Mouse (Mus musculus): ENCODE data around the gene Ugt1a1.
"Not testable (repeated sequence)": the region's sequence is repeated elsewhere in the genome, so short reads cannot be mapped to it uniquely, and the experiment has no call there.

Gene Ugt1a1

GRCm38 (mm10) chr1:88218591-88218990 lies 6.8 kb downstream of the Ugt1a1 start:
- no peak for DNase-seq (ENCODE audit: low spot score)

GRCm38 (mm10) chr1:88219054-88219453 lies 7.3 kb downstream of the Ugt1a1 start:
- no peak for DNase-seq (ENCODE audit: low spot score)

- no peak for DNase-seq (ENCODE audit: low spot score)
Observed at GRCm38 (mm10) chr1:88220336-88220735, 8.6 kb downstream of the Ugt1a1 start.

- no peak for DNase-seq (ENCODE audit: low spot score)
Observed at GRCm38 (mm10) chr1:88222216-88222615, 10.5 kb downstream of the Ugt1a1 start.

- DNase-seq (ENCODE audit: low spot score) = not testable (repeated sequence)
Observed at GRCm38 (mm10) chr1:88223011-88223515, 11.3 kb downstream of the Ugt1a1 start.

- no peak for DNase-seq (ENCODE audit: low spot score)
Observed at GRCm38 (mm10) chr1:88223591-88223990, 11.8 kb downstream of the Ugt1a1 start.

GRCm38 (mm10) chr1:88224029-88224776 lies 12.4 kb downstream of the Ugt1a1 start:
- DNase-seq (ENCODE audit: low spot score) = peak; percentile 56

GRCm38 (mm10) chr1:88225301-88225700 lies 13.5 kb downstream of the Ugt1a1 start:
- not testable (repeated sequence) for DNase-seq (ENCODE audit: low spot score)

GRCm38 (mm10) chr1:88225741-88226140 lies 14.0 kb downstream of the Ugt1a1 start:
- no peak for DNase-seq (ENCODE audit: low spot score)

GRCm38 (mm10) chr1:88226670-88227379 lies 15.1 kb downstream of the Ugt1a1 start, which contains the start of gene Mroh2a:
TSS of gene Mroh2a (plus strand) at chr1:88226986.
- no peak for DNase-seq (ENCODE audit: low spot score)

- no peak for DNase-seq (ENCODE audit: low spot score)
Observed at GRCm38 (mm10) chr1:88227482-88227881, 15.7 kb downstream of the Ugt1a1 start.

GRCm38 (mm10) chr1:88228121-88228520 lies 16.4 kb downstream of the Ugt1a1 start:
- peak; percentile 21 for DNase-seq (ENCODE audit: low spot score)

GRCm38 (mm10) chr1:88229566-88229965 lies 17.8 kb downstream of the Ugt1a1 start:
- no peak for DNase-seq (ENCODE audit: low spot score)

- peak; percentile 6 for DNase-seq (ENCODE audit: low spot score)
Observed at GRCm38 (mm10) chr1:88229986-88230385, 18.2 kb downstream of the Ugt1a1 start.

GRCm38 (mm10) chr1:88230421-88230820 lies 18.7 kb downstream of the Ugt1a1 start:
- peak; percentile 8 for DNase-seq (ENCODE audit: low spot score)

GRCm38 (mm10) chr1:88230981-88231802 lies 19.4 kb downstream of the Ugt1a1 start:
- peak; percentile 5 for DNase-seq (ENCODE audit: low spot score)

- DNase-seq (ENCODE audit: low spot score) = peak; percentile 10
Observed at GRCm38 (mm10) chr1:88231803-88232499, 20.2 kb downstream of the Ugt1a1 start.

GRCm38 (mm10) chr1:88232664-88233380 lies 21.1 kb downstream of the Ugt1a1 start:
- DNase-seq (ENCODE audit: low spot score) = peak; percentile 3

GRCm38 (mm10) chr1:88233421-88234247 lies 21.9 kb downstream of the Ugt1a1 start:
- peak; percentile 25 for DNase-seq (ENCODE audit: low spot score)

GRCm38 (mm10) chr1:88234248-88234610 lies 22.5 kb downstream of the Ugt1a1 start:
- DNase-seq (ENCODE audit: low spot score) = peak; percentile 2
